Mouse (Mus musculus) forebrain, embryonic 13.5 days (tissue): ENCODE data around the gene Sec61a1. TPM values are rescaled to one million over a fixed set of nuclear protein-coding genes. Genes with fewer than 3 reads are reported as not detected.
A peak's percentile ranks its signal among the peaks of the same experiment; 100 is the strongest.

Experiments
- ATAC-seq: fragments of 200-750 bp; cut with Nextera tagmentation; 2 replicates; pipeline ENCODE4 v1.8.0; 2017
- H3K27ac ChIP-seq: fragments of 300-500 bp; sonication (generic); 2 replicates; pipeline ENCODE4 v1.5.1; 2015; ENCODE audit warnings: inconsistent platforms, mild to moderate bottlenecking, moderate library complexity
- H3K27me3 ChIP-seq: fragments of 300-500 bp; sonication (generic); 2 replicates; pipeline ENCODE4 v1.6.1; 2015; ENCODE audit warnings: mild to moderate bottlenecking, inconsistent platforms
- H3K36me3 ChIP-seq: fragments of 300-500 bp; sonication (generic); 2 replicates; pipeline ENCODE4 v1.6.1; 2015; ENCODE audit warnings: mild to moderate bottlenecking, inconsistent platforms; ENCODE audit not compliant: poor library complexity, severe bottlenecking
- H3K4me1 ChIP-seq: fragments of 300-500 bp; sonication (generic); 2 replicates; pipeline ENCODE4 v1.6.1; 2015; ENCODE audit warnings: inconsistent platforms
- H3K4me2 ChIP-seq: fragments of 300-500 bp; sonication (generic); 2 replicates; pipeline ENCODE4 v1.6.1; 2015; ENCODE audit warnings: inconsistent platforms, mild to moderate bottlenecking, moderate library complexity
- H3K4me3 ChIP-seq: fragments of 300-500 bp; sonication (generic); 2 replicates; pipeline ENCODE4 v1.5.1; 2015; ENCODE audit warnings: mild to moderate bottlenecking, inconsistent platforms
- H3K9ac ChIP-seq: fragments of 300-500 bp; sonication (generic); 2 replicates; pipeline ENCODE4 v1.6.1; 2015; ENCODE audit warnings: mild to moderate bottlenecking, inconsistent platforms
- H3K9me3 ChIP-seq: fragments of 300-500 bp; sonication (generic); replicated peaks from 2 replicates; pipeline ENCODE4 v1.6.1; 2016; ENCODE audit warnings: inconsistent platforms
- WGBS: fragments of 180-500 bp; shearing (Covaris S2); methylation state at CpG from one replicate; pipeline ENCODE4 v1.1.7; 2015; 5-methylcytosine and 5-hydroxymethylcytosine counted together
- polyA plus RNA-seq: library from polyadenylated mRNA; unstranded; fragments of >200 nt; fragmentation: Nextera tagmentation; extraction: Ambion mirVana; gene quantifications from 2 replicates; pipeline ENCODE4 v1.2.1, GENCODE M21; 2015

Gene Sec61a1
- 153 and 170 TPM in 2 replicates for polyA plus RNA-seq

DNA sequence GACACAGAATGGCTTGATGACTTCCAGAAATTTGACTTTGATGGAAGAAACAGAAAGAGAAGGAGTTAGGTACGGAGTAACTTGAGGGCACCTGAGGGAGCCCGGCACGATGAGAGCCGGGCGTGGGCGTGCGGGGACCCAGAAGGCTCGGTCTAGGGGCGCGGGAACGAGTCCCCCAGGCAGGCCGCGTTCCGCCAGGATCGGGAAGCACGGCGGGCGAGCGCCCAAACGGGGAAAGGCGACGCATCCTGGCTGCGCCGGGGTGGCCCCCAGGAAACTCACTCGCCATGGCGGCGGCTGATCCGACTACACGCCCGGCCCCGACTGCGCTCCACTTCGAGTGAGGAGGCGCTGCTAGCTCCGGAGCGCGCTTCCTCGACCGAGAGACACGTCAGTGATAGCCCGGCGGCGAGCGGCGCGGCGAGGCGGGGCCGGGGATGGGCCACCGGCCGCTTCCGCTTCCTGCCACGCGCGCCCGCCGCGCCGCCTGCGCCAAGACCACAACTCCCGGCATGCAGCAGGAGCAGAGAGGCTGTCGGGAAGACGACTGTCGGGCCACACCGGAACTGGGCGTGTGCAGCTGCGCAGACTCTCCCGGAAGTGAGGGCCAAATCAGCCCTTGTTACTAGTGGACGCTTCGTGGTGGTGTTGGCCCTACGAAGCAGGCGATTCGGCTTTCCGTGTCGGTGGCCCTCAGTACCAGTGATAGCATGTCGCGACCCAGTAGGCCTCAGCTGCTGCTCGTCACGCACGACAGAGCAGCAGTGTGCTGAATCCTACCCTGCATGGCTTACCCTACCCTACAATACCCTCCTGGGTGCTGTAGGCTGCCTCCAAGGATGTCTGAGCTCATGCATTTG lies at the start of gene Sec61a1:
Gene Sec61a1 (minus strand): TSS at position 502 of the 860 bp plus-strand sequence.
- under 1% methylated on average over 76 of the region's 80 CpGs for WGBS
- Histone ChIP-seq H3K4me1 (peaks cover 26% of the 10 kb centered on the region), H3K9me3 (no peaks in the 10 kb centered on the region), H3K27ac (peak within 1 kb of the TSS; percentile 85), H3K27me3 (no peaks in the 10 kb centered on the region), H3K4me3 (peak within 1 kb of the TSS; percentile 97), H3K36me3 (peaks cover 30% of the 10 kb centered on the region), H3K9ac (peak within 1 kb of the TSS; percentile 95), H3K4me2 (peak within 1 kb of the TSS; percentile 72)
- peak; percentile 99 for ATAC-seq

DNA sequence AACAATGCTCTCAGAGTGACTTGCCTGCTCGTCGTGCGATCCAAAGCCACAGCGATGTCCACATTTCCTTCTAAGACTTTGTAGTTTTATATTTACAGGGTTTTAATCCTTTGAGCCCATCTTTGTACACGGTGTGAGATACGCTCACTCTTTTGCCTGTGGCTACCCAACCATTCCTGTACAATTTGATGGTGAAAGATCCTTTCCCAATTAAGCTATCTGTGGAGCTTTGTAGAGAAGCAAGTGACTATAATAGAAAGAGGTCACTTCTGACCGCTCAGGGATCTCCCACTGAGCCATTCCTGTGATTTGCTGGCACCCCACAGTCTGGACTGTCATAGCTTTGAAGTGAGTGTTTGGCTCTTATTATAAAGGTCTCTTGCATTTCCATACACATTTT lies 48.0 kb upstream of the Sec61a1 start:
- WGBS: 5% methylated on average over 7 of the region's 7 CpGs
- peaks cover 21% of the 10 kb centered on the region for H3K27me3 ChIP-seq
- H3K9ac ChIP-seq: no peak overlapping the region
- H3K4me3 ChIP-seq: no peak overlapping the region
- peak overlapping the region; percentile 32 for H3K4me2 ChIP-seq
- no peaks in the 10 kb centered on the region for H3K36me3 ChIP-seq
- no peak overlapping the region for H3K27ac ChIP-seq
- 0 out of 2 replicates have a peak, but pooled peaks cover 4% of the 10 kb centered on the region for H3K4me1 ChIP-seq
- no peaks in the 10 kb centered on the region for H3K9me3 ChIP-seq
- ATAC-seq: no peak

DNA sequence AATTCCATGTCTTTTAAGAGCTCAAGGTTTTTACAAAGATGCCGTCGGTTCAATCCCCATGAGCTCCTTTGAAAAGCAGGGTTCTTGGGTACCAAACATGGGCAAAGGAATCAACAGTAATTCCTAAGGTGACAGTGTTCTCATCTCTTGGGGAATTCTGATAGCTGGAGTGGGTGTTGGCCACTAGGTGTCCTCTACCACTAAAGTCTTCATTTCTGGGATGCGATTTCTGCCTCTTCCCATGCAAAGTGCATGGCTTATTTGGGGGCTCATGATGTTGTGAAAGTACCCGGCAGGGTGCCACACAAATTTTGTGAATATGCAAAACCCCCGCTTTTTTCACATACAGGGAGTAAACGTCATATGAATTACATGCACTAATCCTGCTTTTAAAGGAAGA lies 46.3 kb upstream of the Sec61a1 start:
- Histone ChIP-seq H3K4me1 (0 out of 2 replicates have a peak, but pooled peaks cover 4% of the 10 kb centered on the region), H3K36me3 (no peaks in the 10 kb centered on the region), H3K27me3 (peaks cover 21% of the 10 kb centered on the region), H3K27ac (no peak overlapping the region), H3K9me3 (no peaks in the 10 kb centered on the region), H3K4me3 (no peak overlapping the region), H3K9ac (no peak overlapping the region), H3K4me2 (no peak overlapping the region)
- 34% methylated on average over 6 of the region's 6 CpGs for WGBS
- ATAC-seq: no peak

DNA sequence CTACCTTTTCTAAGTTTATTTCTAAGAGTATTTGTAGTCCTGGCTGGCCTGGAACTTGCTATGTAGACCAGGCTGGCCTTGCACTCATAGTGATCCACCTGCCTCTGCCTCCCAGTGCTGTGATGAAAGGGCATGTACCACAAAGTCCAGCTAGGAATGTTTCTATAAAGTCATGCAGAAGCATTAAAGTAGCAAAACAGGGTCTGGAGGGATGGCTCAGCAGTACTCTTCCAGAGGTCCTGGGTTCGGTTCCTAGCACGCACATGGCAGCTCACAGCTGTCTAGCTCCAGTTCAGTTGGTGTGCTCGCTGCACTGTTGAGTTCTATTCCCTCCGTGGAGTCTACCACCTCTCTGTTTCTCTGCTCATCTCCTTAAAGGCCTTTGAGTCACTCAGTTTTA lies 41.5 kb upstream of the Sec61a1 start:
- WGBS: 94% methylated on average over 4 of the region's 4 CpGs
- no peaks in the 10 kb centered on the region for H3K36me3 ChIP-seq
- H3K27ac ChIP-seq: no peak overlapping the region
- no peak overlapping the region for H3K4me3 ChIP-seq
- H3K4me2 ChIP-seq: no peak overlapping the region
- no peak for ATAC-seq
- no peaks in the 10 kb centered on the region for H3K9me3 ChIP-seq
- no peaks in the 10 kb centered on the region for H3K4me1 ChIP-seq
- peaks cover 6% of the 10 kb centered on the region; the same call in 1 of the 2 replicates for H3K27me3 ChIP-seq
- H3K9ac ChIP-seq: no peak overlapping the region

DNA sequence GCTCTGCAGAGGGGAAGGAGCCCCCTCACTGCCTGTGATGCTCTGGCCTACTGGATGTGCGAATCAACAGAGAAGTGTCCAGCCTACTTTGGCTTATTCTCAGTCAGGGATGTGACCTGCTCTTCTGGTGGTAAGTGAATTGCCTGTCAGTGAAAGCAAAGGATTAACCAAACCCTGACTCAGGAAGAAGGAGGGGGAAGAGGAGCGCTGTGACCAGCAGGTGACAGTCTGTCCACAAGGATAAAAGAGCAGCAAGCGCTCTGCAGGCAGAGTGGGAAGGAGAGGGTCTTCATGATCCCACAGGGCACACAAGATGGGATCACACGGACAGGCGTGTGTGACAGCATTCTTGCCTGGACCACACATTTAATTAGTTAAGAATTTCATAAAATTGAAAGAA lies 41.0 kb upstream of the Sec61a1 start:
- H3K9ac ChIP-seq: no peak overlapping the region
- H3K9me3 ChIP-seq: no peaks in the 10 kb centered on the region
- no peak overlapping the region for H3K4me3 ChIP-seq
- H3K27me3 ChIP-seq: peaks cover 4% of the 10 kb centered on the region; the same call in 1 of the 2 replicates
- 21% methylated on average over 5 of the region's 5 CpGs for WGBS
- no peak overlapping the region for H3K4me2 ChIP-seq
- H3K36me3 ChIP-seq: no peaks in the 10 kb centered on the region
- no peaks in the 10 kb centered on the region for H3K4me1 ChIP-seq
- ATAC-seq: no peak
- H3K27ac ChIP-seq: no peak overlapping the region

DNA sequence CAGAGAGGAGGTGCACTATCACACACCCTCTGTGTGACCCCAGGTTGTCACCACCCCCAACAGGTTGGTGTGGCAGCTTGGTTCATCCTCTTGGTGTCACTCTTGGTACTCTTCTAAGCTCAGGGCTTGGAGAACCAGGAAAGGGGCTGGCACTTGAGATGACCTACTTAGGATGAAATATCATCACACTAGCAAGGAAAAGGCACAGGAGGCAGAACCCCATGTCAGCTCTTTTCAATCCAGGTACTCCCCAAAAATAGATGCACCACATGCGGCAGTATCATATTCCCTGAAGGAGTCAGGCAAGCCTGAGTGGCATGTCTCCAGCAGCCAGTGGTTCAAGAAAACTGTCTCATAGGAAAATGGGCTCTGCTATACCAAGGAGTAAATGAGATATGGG lies 39.4 kb upstream of the Sec61a1 start:
- H3K27me3 ChIP-seq: no peaks in the 10 kb centered on the region
- no peak for ATAC-seq
- WGBS: 87% methylated on average over 1 of the region's 1 CpGs

DNA sequence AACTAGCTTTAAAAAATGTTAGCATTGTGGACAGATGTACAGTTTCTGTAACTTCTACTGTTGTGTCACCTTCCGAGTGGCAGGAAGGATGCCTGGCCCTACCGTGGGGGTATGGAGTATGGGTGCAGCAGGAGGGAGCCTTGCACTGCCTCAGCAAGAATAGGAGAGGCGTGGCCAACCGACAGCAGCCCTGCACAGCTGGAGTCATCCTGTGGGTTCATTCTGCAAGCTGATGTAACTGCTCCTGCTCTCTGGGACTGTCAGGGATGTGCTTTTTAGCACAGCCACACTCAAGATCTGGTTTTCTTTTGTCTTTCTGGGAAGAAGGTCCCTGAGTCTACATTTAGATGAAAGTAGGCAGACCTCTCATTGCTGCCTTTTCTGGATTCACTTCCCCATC lies 38.8 kb upstream of the Sec61a1 start:
- Histone ChIP-seq H3K4me2 (no peak overlapping the region), H3K36me3 (no peaks in the 10 kb centered on the region), H3K4me3 (no peak overlapping the region), H3K4me1 (no peaks in the 10 kb centered on the region), H3K27ac (no peak overlapping the region), H3K27me3 (no peaks in the 10 kb centered on the region), H3K9me3 (no peaks in the 10 kb centered on the region), H3K9ac (no peak overlapping the region)
- ATAC-seq: no peak
- 16% methylated on average over 4 of the region's 4 CpGs for WGBS

More for the DNA sequence above, 39.4 kb upstream of the Sec61a1 start:
- no peaks in the 10 kb centered on the region for H3K36me3 ChIP-seq
- no peak overlapping the region for H3K9ac ChIP-seq
- no peak overlapping the region for H3K4me2 ChIP-seq
- no peak overlapping the region for H3K27ac ChIP-seq
- H3K9me3 ChIP-seq: no peaks in the 10 kb centered on the region
- no peak overlapping the region for H3K4me3 ChIP-seq
- H3K4me1 ChIP-seq: no peaks in the 10 kb centered on the region

DNA sequence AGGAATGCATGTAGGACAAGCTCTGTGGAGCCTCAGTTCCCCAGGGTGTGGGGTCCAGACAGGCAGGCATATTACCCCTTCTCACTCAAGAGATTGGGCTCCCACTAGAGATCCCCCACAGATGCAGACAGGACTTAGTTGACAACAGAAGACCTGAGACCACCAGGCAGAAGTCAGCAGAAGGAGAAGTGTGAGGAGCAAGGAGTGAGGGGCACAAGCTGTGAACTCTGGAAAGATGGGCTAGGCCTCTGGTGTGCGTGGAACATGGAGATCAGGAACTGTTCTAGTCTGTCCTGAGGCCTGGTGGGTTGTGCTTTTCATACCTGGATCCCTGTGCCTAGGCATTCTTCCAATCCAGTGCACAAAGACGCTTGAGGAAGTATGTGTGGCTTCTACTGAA lies 31.2 kb upstream of the Sec61a1 start:
- H3K27me3 ChIP-seq: peaks cover 29% of the 10 kb centered on the region
- no peak for ATAC-seq
- H3K9me3 ChIP-seq: no peaks in the 10 kb centered on the region
- H3K4me2 ChIP-seq: no peak overlapping the region
- no peak overlapping the region for H3K9ac ChIP-seq
- no peak overlapping the region for H3K4me3 ChIP-seq
- H3K36me3 ChIP-seq: no peaks in the 10 kb centered on the region
- H3K4me1 ChIP-seq: peaks cover 6% of the 10 kb centered on the region; the same call in 1 of the 2 replicates
- WGBS: 79% methylated on average over 2 of the region's 2 CpGs
- no peak overlapping the region for H3K27ac ChIP-seq

DNA sequence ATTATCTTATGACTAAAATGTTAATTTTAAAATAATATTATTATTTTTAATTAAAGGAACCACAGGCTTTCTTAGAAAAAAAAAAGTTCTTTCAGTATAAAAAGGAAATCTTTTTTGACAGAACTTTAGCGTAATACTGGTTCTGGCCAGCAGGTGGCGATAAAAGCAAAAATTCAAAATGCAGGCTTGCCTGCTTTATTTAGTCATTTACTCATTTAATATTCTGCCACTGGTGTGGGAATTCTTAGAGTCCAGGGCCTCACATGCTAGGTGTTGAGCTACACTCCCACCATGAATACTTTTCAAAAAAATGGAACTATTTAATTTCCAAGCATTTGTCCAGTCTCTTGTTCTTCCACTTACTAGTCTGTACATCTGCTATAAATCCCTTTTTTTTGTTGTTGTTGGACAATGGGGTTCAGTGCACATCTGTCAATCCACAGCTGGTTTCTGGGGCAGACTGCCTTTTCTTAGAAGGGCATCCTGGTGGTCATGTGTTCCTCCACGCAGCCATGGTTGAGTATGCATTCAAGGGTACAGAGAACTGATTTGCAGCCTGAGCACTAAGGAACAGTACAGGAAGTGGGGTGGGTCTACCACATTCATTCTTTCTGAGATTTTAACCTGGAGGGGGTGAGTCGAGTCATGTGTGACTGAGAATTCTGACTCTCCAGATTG lies 30.6 kb upstream of the Sec61a1 start:
- peak; percentile 33; the same call in 1 of the 2 replicates for ATAC-seq
- Histone ChIP-seq H3K9ac (no peak overlapping the region), H3K9me3 (no peaks in the 10 kb centered on the region), H3K4me3 (no peak overlapping the region), H3K27ac (no peak overlapping the region), H3K4me2 (no peak overlapping the region), H3K27me3 (peaks cover 34% of the 10 kb centered on the region), H3K4me1 (peaks cover 6% of the 10 kb centered on the region; the same call in 1 of the 2 replicates), H3K36me3 (no peaks in the 10 kb centered on the region)
- 27% methylated on average over 4 of the region's 4 CpGs for WGBS

DNA sequence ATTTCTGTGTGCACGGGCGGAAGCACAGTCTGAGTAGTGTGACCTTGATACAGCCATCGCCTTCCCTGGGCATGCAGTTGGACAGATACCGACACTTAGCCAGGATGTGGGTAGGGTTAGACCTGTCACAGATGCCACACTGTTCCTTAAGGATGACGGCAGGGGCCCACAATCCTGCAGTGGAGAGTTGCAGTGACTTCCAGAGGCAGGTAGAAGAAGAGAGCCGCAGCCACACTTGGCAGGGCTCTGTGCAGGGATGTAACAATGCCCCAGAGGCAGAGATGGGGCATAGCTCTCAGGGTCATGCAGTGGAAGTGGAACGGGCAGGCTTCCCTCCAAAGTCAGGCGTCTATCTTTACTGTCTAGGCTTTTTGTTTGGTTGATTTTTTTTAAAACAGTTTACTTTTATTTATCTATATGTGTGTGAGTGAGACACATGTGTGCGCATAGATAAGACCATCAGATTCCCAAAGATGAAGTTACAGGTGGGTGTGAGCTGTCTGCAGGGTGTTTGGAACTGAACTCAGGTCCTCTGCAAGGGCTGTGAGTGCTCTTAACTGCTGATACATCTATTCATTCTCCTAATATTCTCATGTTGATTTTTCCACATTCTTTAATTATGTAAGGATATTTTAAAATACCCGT lies 29.8 kb upstream of the Sec61a1 start:
- no peaks in the 10 kb centered on the region for H3K36me3 ChIP-seq
- WGBS: 86% methylated on average over 10 of the region's 10 CpGs
- peaks cover 6% of the 10 kb centered on the region; the same call in 1 of the 2 replicates for H3K4me1 ChIP-seq
- no peak for ATAC-seq
- H3K27me3 ChIP-seq: peaks cover 36% of the 10 kb centered on the region
- H3K4me3 ChIP-seq: no peak overlapping the region
- H3K9ac ChIP-seq: no peak overlapping the region
- no peak overlapping the region for H3K4me2 ChIP-seq
- no peaks in the 10 kb centered on the region for H3K9me3 ChIP-seq
- H3K27ac ChIP-seq: no peak overlapping the region

DNA sequence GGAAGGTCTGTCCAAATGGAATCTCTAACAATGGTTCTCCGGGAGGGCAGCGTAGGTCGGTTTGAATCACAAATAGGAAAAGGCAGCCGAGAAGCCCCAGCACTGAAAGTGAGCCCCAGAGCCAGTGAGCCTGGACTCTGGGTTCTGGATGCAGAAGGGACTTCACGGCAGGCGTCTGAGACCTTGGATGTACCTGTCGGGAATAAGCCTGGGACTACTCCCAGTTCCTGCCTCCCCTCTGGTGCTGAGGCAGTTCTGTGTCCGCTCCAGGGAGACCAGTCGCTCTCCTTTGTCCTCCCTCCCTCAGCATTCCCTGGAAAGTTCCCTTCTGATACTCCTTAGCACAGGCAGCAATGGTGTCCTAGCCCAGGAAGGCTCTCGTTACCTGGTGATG lies 26.7 kb upstream of the Sec61a1 start:
- ATAC-seq: no peak
- Histone ChIP-seq H3K9ac (no peak overlapping the region), H3K4me1 (peaks cover 6% of the 10 kb centered on the region; the same call in 1 of the 2 replicates), H3K9me3 (no peaks in the 10 kb centered on the region), H3K27me3 (peaks cover 36% of the 10 kb centered on the region), H3K36me3 (no peaks in the 10 kb centered on the region), H3K4me3 (no peak overlapping the region), H3K4me2 (no peak overlapping the region), H3K27ac (peak overlapping the region; percentile 11; the same call in 1 of the 2 replicates)
- WGBS: 9% methylated on average over 10 of the region's 10 CpGs
